Mouse (Mus musculus) heart, embryonic 13.5 days (tissue): ENCODE data around the gene Mcm3ap. TPM values are rescaled to one million over a fixed set of nuclear protein-coding genes. Genes with fewer than 3 reads are reported as not detected.

Experiments
- ATAC-seq: fragments of 200-750 bp; cut with Nextera tagmentation; 2 replicates; pipeline ENCODE4 v1.8.0; 2017; ENCODE audit warnings: moderate TSS enrichment; ENCODE audit not compliant: insufficient number of reproducible peaks, low FRiP score, low TSS enrichment; ENCODE audit errors: extremely low read depth
- H3K27ac ChIP-seq: fragments of 300-500 bp; sonication (generic); replicated peaks from 2 replicates; pipeline ENCODE4 v1.5.1; 2015; ENCODE audit warnings: moderate library complexity, mild to moderate bottlenecking, inconsistent platforms
- H3K27me3 ChIP-seq: fragments of 300-500 bp; sonication (generic); replicated peaks from 2 replicates; pipeline ENCODE4 v1.6.1; 2015; ENCODE audit warnings: mild to moderate bottlenecking, inconsistent platforms
- H3K36me3 ChIP-seq: fragments of 300-500 bp; sonication (generic); 2 replicates; pipeline ENCODE4 v1.6.1; 2015; ENCODE audit warnings: mild to moderate bottlenecking, inconsistent platforms
- H3K4me1 ChIP-seq: fragments of 300-500 bp; sonication (generic); 2 replicates; pipeline ENCODE4 v1.6.1; 2015; ENCODE audit warnings: inconsistent platforms
- H3K4me2 ChIP-seq: fragments of 300-500 bp; sonication (generic); 2 replicates; pipeline ENCODE4 v1.6.1; 2015; ENCODE audit warnings: inconsistent platforms, mild to moderate bottlenecking, moderate library complexity
- H3K4me3 ChIP-seq: fragments of 300-500 bp; sonication (generic); 2 replicates; pipeline ENCODE4 v1.5.1; 2015; ENCODE audit warnings: moderate library complexity, mild to moderate bottlenecking, inconsistent platforms
- H3K9ac ChIP-seq: fragments of 300-500 bp; sonication (generic); 2 replicates; pipeline ENCODE4 v1.6.1; 2015; ENCODE audit warnings: inconsistent platforms, mild to moderate bottlenecking, moderate library complexity
- H3K9me3 ChIP-seq: fragments of 300-500 bp; sonication (generic); 2 replicates; pipeline ENCODE4 v1.6.1; 2016; ENCODE audit warnings: inconsistent platforms
- WGBS: fragments of 180-500 bp; shearing (Covaris S2); methylation state at CpG from one replicate; pipeline ENCODE4 v1.1.7; 2015; ENCODE audit warnings: mixed read lengths; 5-methylcytosine and 5-hydroxymethylcytosine counted together
- polyA plus RNA-seq: library from polyadenylated mRNA; unstranded; fragments of >200 nt; fragmentation: Nextera tagmentation; extraction: Ambion mirVana; gene quantifications from 2 replicates; pipeline ENCODE4 v1.2.1, GENCODE M21; 2015

The Mcm3ap gene
- polyA plus RNA-seq, 1 experiment from 2014 or later: 32.1 TPM

- H3K27me3 ChIP-seq: no peaks in the 10 kb centered on the region
- H3K4me1 ChIP-seq: peaks cover 16% of the 10 kb centered on the region
- H3K4me2 ChIP-seq: peak overlapping the region; percentile 12; the same call in 1 of the 2 replicates
- peaks cover 87% of the 10 kb centered on the region for H3K36me3 ChIP-seq
- peak overlapping the region; percentile 74 for H3K27ac ChIP-seq
- no peaks in the 10 kb centered on the region for H3K9me3 ChIP-seq
- 0 out of 2 replicates have a peak overlapping the region, but pooled peaks have one; percentile 20 for H3K9ac ChIP-seq
- no peak overlapping the region for H3K4me3 ChIP-seq
- ATAC-seq: no peak
- WGBS: 38% methylated on average over 7 of the region's 7 CpGs
Observed at GRCm38 (mm10) chr10:76496366-76496765, 27.6 kb downstream of the Mcm3ap start.

- Histone ChIP-seq H3K36me3 (peaks cover 91% of the 10 kb centered on the region), H3K9ac (no peak overlapping the region), H3K27me3 (no peaks in the 10 kb centered on the region), H3K4me2 (no peak overlapping the region), H3K4me1 (peaks cover 16% of the 10 kb centered on the region), H3K4me3 (no peak overlapping the region), H3K9me3 (no peaks in the 10 kb centered on the region), H3K27ac (no peak overlapping the region)
- ATAC-seq: no peak
- WGBS: 90% methylated on average over 4 of the region's 4 CpGs
Observed at GRCm38 (mm10) chr10:76497522-76497921, 28.8 kb downstream of the Mcm3ap start.

- Histone ChIP-seq H3K9me3 (no peaks in the 10 kb centered on the region), H3K9ac (no peak overlapping the region), H3K27me3 (no peaks in the 10 kb centered on the region), H3K27ac (no peak overlapping the region), H3K4me2 (no peak overlapping the region), H3K4me1 (no peaks in the 10 kb centered on the region), H3K4me3 (no peak overlapping the region), H3K36me3 (peaks cover 97% of the 10 kb centered on the region)
- 87% methylated on average over 11 of the region's 11 CpGs for WGBS
- ATAC-seq: no peak
Observed at GRCm38 (mm10) chr10:76504271-76504943, 35.7 kb downstream of the Mcm3ap start.

- no peak overlapping the region for H3K4me3 ChIP-seq
- H3K36me3 ChIP-seq: peaks cover 95% of the 10 kb centered on the region
- no peak overlapping the region for H3K4me2 ChIP-seq
- no peaks in the 10 kb centered on the region for H3K4me1 ChIP-seq
- no peaks in the 10 kb centered on the region for H3K9me3 ChIP-seq
- no peak for ATAC-seq
- 80% methylated on average over 7 of the region's 7 CpGs for WGBS
- no peak overlapping the region for H3K9ac ChIP-seq
- H3K27me3 ChIP-seq: no peaks in the 10 kb centered on the region
- no peak overlapping the region for H3K27ac ChIP-seq
Observed at GRCm38 (mm10) chr10:76505865-76506264, 37.1 kb downstream of the Mcm3ap start.

GRCm38 (mm10) chr10:76512965-76513583 is 44.3 kb downstream of the Mcm3ap start:
- ATAC-seq: peak; percentile 25; the same call in 1 of the 2 replicates
- peaks cover 92% of the 10 kb centered on the region for H3K36me3 ChIP-seq
- H3K27me3 ChIP-seq: no peaks in the 10 kb centered on the region

DNA sequence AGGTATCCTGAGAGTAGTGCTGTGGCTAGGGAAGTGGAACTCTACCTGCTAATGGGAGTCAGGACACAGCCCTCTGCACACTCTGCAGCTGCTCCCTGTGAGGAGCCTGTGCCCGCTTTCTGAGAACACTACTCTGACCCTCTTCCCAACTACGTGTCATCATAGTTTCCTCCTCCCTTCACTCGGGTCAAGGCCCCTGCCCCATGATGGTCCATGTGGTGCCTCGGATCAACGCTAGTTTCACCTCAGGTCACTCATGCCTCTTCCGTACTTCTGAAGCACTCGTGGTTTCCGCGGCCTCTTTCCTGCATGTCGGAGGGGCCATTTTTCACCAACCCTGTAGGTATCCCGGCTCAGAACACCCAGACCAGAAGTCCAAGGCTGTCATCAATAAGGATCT is 62.2 kb downstream of the Mcm3ap start:
- Histone ChIP-seq H3K4me1 (peaks cover 17% of the 10 kb centered on the region), H3K27ac (peak overlapping the region; percentile 37; the same call in 1 of the 2 replicates), H3K9ac (peak overlapping the region; percentile 78), H3K36me3 (peaks cover 26% of the 10 kb centered on the region), H3K4me3 (peak overlapping the region; percentile 79), H3K27me3 (no peaks in the 10 kb centered on the region), H3K4me2 (peak overlapping the region; percentile 88), H3K9me3 (no peaks in the 10 kb centered on the region)
- 1% methylated on average over 11 of the region's 11 CpGs for WGBS
- ATAC-seq: 0 out of 2 replicates have a peak, but pooled peaks have one; percentile 5

More at GRCm38 (mm10) chr10:76512965-76513583, 44.3 kb downstream of the Mcm3ap start:
- Histone ChIP-seq H3K9ac (no peak overlapping the region), H3K4me3 (no peak overlapping the region), H3K4me1 (no peaks in the 10 kb centered on the region), H3K27ac (no peak overlapping the region), H3K9me3 (0 out of 2 replicates have a peak, but pooled peaks cover 3% of the 10 kb centered on the region), H3K4me2 (no peak overlapping the region)
- 37% methylated on average over 5 of the region's 5 CpGs for whole genome bisulfite sequencing

DNA sequence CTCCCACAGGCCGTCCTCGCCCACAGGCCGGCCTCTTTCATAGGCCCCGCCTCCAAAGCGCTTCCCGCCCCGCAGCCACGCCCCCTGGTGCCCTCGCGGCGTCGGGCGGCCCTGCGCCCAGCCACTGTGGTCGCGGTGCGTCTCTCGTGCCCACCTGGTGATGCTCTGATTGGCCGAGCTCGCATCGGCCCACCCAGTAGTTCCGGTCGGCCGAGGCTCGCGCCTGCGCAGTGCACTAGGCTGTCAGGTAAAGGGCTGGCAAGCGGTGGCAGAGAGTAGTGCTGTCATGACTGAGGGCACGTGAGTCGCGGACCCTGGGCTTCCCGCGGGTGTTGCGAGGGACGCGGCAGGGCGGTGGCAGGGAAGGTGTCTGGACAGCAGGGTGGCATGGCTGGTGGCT is 62.6 kb downstream of the Mcm3ap start, which contains the start of gene Lss:
Gene Lss (plus strand): TSS at position 214 of the 400 bp plus-strand sequence.
- ATAC-seq: peak; percentile 100
- Histone ChIP-seq H3K36me3 (peaks cover 31% of the 10 kb centered on the region), H3K4me3 (peak within 1 kb of the TSS; percentile 79), H3K27me3 (no peaks in the 10 kb centered on the region), H3K9ac (peak within 1 kb of the TSS; percentile 85), H3K4me2 (peak within 1 kb of the TSS; percentile 88), H3K27ac (peak within 1 kb of the TSS; percentile 61), H3K4me1 (peaks cover 17% of the 10 kb centered on the region), H3K9me3 (no peaks in the 10 kb centered on the region)
- 0% methylated on average over 36 of the region's 37 CpGs for WGBS

DNA sequence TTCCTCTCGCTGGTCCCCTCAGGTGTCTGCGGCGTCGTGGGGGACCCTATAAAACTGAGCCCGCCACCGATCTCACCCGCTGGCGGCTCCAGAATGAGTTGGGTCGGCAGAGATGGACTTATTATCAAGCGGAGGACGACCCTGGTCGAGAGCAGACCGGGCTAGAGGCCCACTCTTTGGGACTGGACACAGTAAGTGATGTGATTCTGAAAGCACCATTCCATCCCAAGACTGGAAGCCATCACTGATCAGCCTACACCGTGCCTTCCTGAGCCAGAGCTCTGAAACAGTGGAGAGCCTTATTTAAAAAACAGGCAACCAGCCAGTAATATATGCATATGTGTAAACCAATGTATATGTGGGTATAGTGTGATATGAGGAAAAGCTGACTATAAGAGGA is 63.1 kb downstream of the Mcm3ap start:
- 2% methylated on average over 14 of the region's 14 CpGs for WGBS
- Histone ChIP-seq H3K27me3 (no peaks in the 10 kb centered on the region), H3K4me1 (peaks cover 17% of the 10 kb centered on the region), H3K36me3 (peaks cover 35% of the 10 kb centered on the region), H3K27ac (peak overlapping the region; percentile 61), H3K4me2 (peak overlapping the region; percentile 88), H3K9me3 (no peaks in the 10 kb centered on the region), H3K9ac (peak overlapping the region; percentile 85), H3K4me3 (peak overlapping the region; percentile 79)
- no peak for ATAC-seq

GRCm38 (mm10) chr10:76535526-76535925 is 66.8 kb downstream of the Mcm3ap start:
- Histone ChIP-seq H3K27me3 (no peaks in the 10 kb centered on the region), H3K9me3 (no peaks in the 10 kb centered on the region), H3K36me3 (peaks cover 71% of the 10 kb centered on the region), H3K9ac (no peak overlapping the region), H3K4me3 (no peak overlapping the region), H3K4me2 (no peak overlapping the region), H3K27ac (no peak overlapping the region), H3K4me1 (peaks cover 14% of the 10 kb centered on the region)
- no peak for ATAC-seq
- WGBS: 95% methylated on average over 7 of the region's 7 CpGs

GRCm38 (mm10) chr10:76537619-76538018 is 68.9 kb downstream of the Mcm3ap start:
- 71% methylated on average over 9 of the region's 9 CpGs for WGBS
- H3K36me3 ChIP-seq: peaks cover 92% of the 10 kb centered on the region
- ATAC-seq: no peak

DNA sequence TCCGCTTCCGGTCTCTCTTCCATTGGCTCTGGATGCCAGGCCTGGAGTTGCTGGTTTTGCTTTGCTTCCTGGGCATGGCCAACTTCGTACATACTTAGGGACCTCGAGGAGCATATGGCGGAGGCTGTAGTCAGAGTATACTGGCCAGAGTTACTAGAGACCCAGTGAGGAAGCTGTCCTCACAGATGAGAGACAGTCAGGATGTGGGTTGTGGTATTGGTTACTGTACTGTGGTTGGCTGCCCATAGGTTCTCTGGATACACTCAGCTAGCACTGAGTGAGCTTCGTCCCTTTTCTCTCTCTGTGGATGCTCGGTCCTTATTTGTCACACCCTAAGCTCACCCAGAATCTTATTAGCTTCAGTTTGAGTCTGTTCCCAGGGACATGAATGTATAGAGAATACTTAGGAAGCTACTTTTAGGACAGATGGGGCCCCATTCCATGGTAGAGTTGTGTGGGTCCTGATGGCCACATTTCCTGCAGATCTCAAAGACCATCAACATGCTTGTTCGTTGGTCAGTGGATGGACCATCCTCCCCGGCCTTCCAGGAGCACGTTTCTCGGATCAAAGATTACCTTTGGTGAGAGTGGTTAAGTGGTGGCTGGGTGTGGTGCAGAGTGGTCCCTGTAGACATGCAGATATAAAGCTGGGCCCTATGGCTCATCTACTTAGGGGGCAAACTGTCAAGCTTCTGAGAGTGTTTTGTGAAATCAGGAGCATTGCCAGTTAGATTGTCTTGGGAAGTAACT is 72.8 kb downstream of the Mcm3ap start:
- no peak overlapping the region for H3K27ac ChIP-seq
- no peaks in the 10 kb centered on the region for H3K9me3 ChIP-seq
- no peaks in the 10 kb centered on the region for H3K4me1 ChIP-seq
- H3K9ac ChIP-seq: no peak overlapping the region
- no peak overlapping the region for H3K4me2 ChIP-seq
- no peaks in the 10 kb centered on the region for H3K27me3 ChIP-seq
- ATAC-seq: no peak
- peaks cover 99% of the 10 kb centered on the region for H3K36me3 ChIP-seq
- 88% methylated on average over 11 of the region's 11 CpGs for WGBS
- no peak overlapping the region for H3K4me3 ChIP-seq

More at GRCm38 (mm10) chr10:76537619-76538018, 68.9 kb downstream of the Mcm3ap start:
- Histone ChIP-seq H3K27me3 (no peaks in the 10 kb centered on the region), H3K9ac (no peak overlapping the region), H3K27ac (no peak overlapping the region), H3K4me1 (peaks cover under 1% of the 10 kb centered on the region; the same call in 1 of the 2 replicates), H3K4me2 (no peak overlapping the region), H3K4me3 (no peak overlapping the region), H3K9me3 (no peaks in the 10 kb centered on the region)
